Mouse (Mus musculus) right cerebral cortex, postnatal 10 days (tissue): ENCODE data around the gene Prdm15.

Experiments
- DNase-seq, 2 experiments: peaks; one replicate each; pipeline ENCODE4 v3.0.0; 2021; ENCODE audit warnings: low spot score in 2 of 2

Gene Prdm15

DNA sequence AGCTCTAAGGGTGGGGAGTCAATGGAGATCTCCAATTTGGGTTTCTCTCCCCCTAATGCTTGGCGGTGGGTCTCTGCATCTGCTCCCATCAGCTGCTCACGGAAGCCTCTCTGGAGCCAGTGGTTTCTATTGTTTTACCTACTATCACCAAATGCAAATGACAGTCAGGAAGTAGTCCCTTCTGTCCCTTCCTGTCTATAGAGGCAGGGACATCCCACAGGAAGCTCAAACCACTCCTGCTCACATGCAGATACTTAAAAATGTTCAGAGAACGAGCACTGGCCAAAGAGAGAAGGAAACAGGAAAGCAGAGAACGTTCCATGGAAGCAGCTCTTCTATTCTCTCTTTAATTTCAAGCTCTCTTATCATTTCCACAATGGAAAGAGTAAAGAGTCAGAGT lies 32.1 kb downstream of the Prdm15 start:
- DNase-seq = no peak

DNA sequence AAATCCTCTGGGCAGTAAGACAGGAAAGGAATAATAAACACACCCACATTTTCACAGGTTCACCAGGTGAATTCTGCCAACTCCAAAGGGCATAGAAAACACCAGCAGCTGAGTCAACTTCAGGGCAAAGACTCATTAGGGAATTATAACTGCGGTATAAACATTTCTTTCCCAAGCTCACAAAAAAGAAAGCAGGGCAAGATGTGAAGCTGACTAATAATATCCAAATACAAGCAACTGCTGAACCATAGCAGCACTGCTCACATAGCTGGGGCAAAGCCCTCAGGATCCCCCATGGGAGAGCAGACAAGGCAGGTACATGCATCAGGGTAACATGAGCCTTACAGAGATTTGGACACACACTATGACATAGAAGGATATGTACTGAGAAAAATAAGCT lies 34.2 kb downstream of the Prdm15 start:
- DNase-seq = no peak

DNA sequence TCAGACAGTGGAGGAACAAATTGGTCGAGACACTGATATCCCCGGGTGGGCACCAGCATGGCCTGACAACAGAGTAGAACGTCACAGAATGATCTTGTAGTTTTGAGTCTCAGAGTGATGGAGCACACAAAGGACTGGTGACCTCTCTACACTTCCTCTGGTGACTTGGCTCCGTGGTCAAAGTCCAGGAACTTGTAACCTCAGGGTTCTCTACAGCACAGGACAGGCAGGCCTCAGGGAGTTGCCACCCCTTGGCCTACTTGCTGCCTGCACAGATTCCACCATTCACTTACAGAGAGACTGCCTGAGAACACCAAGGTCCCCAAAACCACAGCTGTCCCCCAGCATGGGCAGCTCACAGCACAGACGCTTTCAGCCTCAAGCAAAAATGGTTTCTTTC lies 36.4 kb downstream of the Prdm15 start:
- DNase-seq = no peak

DNA sequence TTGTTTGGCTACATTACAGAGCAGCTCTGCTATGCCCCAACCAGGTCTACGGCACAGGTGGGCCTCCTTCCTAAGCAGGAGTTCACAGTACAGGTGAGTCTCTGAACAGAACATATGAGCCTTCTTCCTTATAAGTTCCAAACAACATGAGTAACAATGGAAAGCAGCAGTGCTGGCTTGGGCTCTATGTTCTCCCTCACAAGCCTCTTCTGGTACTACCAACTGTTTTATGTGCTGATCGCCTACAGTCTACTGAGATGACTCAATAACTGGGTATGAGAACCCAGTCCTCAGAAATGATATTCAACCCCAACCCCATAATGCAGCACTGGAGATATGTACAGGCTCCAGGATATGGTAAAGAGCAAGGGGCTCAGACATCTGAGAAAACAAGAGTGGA lies 37.6 kb downstream of the Prdm15 start:
- no peak for DNase-seq

DNA sequence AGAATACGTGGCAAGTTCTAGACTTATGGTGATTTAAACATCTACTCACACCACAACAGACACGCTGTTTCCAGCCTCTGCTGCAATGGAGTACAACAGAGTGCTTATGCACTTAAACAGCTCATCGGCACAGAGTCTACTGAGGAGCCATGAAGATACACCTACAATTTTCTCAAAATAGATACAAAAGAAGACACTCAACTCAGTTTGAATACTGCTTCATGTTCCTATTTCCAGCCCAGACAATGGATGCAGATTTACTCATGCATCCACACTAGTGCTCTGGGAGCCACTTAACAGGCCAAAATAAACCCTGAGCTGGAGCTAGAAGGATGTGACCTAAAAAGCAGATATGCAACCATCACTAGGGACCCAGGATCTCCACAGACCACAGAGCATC lies 42.8 kb downstream of the Prdm15 start:
- DNase-seq = no peak

DNA sequence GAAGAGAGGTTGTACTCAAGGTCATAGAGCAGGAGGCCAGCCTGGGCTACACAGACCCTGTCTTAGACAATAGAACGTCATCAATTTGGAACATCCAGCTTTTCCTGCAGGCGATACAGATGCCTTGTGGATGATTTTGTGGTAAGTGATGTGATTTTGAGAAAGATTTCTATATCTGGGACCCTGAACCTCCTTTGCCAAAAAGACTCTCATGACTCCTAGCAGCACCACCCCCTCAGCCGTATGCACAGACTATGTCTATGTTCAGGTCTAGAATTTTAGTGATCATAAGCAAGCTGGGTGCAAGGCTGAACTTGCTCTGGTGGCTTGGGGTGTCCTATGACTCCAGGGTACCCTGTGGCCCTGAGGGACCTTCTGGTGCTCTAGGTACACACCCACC lies 46.0 kb downstream of the Prdm15 start:
- no peak for DNase-seq

DNA sequence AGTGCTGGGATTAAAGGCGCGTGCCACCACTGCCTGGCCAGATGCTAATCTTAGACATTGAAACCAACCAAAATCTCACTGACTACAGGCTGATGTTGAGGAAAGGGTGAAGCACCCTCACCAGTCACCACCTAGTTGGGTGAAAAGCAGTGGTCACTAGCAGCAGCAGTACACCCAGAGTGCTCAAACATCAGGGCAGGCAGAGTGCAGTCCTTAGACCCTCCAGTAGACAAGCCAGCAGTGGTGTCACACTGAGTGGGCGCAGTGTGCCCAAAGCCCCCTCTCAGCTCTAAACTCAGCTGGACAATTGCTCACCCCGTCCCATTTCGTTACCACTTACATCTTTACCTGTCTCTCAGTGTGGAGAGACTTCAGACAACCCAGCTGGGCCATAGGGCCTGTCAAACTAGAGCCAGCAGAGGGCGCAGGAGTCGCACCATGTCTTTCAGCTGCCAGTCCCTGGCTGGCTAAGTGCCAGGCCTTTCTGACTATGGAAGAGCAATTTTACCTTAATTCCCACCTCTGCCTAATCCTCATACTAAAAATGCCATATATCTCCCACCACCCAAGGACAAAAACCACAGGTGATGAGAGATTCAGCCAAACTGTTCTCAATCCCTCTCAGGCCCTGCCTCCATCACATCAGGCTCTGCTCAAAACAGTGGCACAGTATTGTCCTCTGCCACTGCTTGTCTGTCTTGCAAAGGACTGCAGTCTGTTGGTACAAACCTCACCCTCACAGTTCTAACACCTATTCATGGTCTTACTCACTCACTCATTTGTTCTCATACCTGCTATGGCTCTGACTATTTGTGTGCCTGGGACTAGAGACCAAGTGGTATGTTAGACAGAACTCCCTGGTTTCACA lies 46.7 kb downstream of the Prdm15 start:
- DNase-seq = peak; percentile 89

DNA sequence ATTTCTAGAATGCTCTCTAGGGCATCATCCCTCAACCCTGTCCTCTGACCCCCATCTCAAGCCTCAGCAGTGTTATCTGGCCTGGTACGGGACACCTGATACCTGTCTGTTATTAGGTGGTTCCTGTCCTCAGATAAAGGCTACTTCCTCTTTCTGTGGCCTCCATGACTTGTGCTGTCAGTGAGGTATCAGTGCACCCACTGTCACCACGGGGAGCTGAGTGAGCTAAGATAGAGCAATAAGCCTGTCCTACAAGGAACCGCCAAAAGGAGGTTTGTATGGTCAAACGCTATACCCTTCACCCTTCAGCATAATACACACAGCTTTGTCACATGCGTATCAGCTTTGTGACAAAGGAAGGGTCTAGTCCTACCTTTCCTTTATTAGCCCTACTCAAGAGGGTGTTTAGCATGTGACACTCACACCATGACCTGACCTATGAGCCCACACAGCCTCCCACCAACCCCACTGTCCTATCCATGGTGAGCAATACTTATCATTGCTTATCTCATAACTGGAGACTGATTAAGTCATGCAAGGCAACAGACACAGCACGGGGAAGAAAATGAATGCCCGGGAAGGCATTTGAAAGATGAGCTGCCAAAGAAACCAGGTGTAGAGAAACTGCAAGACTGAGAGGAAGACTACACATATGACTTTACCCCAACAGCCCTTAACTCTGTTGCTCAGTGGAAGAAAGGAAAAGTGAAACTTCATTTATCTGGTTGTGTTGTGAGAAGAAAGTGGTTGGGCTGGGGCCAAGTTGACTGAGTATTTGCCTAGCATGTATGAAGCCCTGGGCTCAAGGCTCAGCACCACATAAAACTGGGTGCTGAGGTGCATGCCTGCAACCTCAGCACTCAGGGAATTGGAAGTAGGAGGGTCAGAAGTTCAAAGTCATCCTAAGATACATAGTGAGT lies 53.4 kb downstream of the Prdm15 start:
- no peak for DNase-seq

DNA sequence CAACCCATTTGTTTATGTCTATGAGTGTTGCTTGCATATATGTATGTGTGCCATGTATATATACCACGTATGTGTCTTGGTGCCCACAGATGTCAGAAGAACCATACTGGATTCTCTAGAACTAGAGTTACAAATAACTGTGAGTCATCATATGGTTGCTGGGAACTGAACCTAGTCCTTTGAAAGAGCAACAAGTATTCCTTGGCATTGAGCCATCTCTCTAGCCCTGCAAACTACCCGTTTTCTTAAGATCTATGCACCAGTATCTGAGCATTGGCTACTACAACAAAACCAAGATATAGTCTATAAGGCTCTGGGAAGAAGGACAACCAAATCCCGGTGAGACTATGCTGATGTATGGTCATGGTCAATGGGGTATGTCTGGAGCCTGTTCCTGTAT lies 54.4 kb downstream of the Prdm15 start:
- DNase-seq = no peak

DNA sequence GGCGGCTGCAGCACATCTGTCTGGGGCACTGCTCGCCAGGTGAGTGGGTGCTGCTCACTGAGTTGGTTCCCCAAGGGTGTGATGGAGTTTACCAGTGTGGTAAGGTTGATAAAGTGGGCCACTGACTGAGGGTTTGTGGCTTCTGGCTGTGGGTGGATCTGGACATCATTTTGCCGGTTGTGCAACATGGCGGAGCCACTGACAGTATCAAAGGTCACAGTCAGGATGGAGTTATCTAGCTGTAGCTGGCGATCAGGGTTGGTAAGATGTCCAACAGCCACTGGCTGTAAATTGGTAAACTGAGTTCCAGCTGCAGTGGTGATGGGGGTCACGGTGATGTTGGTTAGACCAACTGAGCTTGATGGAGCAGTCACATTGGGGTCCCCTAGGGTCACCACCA lies 57.4 kb downstream of the Prdm15 start:
- DNase-seq = no peak

DNA sequence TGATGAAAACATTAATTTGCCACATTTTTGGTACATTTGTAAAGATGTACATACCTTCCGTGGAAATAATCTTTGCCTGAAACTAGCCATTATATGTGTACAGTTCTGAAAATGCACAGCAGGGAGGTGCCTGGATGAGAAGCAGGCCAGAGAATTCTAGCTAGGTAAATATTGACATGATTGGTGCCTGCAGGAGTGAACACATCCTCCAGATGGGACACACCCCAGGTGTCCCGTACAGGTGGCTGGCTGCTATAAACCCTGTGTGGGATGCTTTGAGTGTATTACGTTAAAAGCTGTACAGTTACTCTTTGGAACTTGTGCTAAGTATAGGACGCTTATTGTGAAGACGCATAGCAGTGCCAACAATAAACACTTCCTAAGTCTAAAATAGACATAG lies 68.6 kb downstream of the Prdm15 start:
- DNase-seq = no peak

DNA sequence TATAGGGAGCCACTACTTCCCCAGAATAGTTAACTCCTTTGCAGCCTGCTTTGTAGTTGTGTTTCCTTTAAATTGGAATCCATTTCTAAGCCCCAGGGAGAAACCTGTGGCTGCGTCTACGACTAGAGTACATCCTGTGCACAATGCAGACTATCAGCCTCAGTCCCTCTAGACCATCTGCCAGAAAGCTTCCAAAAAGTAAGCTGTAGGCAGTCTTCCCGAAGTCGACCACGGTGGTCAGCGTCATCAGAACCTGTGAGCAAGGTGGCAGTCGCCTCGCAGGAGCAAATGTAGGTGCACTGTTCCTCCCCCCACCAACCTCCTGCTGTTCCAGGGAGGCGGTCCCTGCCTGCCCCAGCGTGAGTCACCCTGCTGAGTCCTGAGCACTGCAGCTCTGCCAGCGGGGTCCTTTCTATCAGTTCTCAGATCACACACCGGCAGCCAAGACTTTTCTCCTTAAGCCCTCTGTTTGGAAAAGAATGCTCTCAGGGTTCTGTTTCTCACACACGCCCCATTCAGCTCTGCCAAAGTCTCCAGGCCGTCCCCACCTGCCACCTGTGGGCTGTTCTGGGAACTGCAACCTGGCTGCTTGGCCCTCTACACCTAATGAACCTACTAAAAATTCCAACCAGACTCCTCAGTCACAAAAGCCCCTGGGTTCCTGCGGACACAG lies 73.2 kb downstream of the Prdm15 start:
- peak; percentile 69 to 86 for DNase-seq

DNA sequence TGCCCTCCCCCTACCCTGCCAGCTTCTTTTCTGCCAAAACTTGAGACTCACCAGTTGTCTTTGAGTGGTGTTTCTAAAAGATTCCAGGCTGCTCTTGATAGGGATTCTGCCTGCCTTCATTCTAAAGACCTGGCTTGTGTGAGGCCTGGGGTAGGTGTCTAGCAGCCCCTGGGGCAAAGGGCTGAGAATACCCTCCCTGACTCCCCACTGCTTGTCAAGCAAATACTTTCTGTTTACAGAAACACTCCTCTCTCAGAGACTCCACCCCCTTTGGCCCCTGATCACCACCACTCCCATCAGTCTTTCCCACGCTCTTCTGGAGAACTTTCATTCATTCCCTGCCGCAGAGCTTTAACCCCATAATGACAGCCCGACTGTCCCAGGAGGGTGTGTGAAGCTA lies 85.1 kb downstream of the Prdm15 start:
- DNase-seq = no peak

DNA sequence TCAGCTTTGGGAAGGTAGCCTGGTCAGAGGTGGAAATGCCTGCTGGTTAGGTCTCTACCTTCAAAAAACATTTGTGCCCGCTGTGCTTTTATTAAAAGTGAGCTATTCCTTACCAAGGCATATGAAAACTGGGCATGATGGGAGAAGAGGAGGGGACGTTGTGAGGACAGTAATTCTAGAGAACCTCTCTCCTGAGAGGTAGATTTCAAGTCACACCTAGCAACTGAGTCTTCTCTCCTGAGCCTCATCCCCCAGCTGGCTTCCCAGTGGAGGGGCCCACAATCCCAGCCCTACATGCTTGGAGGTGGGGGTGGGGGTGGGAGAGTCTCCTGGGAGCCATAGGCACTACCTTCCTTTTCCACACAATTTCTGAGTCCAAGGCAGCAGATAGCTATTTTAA lies 87.0 kb downstream of the Prdm15 start:
- DNase-seq = no peak

DNA sequence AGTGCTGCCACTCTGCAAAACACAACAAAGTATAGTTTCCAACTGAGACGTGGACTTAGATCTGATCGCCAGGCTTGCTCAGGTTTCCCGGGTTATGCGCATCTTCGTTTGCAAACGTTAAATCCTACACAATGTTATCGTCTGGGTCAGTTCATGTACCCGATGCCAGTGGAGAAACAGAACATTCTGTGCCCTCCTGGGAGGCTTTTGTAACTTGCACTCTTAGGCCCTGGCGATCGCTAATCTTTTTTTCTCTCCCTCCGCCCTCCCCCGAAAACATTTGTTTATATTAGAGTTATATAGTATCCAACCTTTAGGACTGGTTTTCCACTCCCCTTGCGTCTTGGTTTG lies 87.7 kb downstream of the Prdm15 start:
- DNase-seq = no peak

DNA sequence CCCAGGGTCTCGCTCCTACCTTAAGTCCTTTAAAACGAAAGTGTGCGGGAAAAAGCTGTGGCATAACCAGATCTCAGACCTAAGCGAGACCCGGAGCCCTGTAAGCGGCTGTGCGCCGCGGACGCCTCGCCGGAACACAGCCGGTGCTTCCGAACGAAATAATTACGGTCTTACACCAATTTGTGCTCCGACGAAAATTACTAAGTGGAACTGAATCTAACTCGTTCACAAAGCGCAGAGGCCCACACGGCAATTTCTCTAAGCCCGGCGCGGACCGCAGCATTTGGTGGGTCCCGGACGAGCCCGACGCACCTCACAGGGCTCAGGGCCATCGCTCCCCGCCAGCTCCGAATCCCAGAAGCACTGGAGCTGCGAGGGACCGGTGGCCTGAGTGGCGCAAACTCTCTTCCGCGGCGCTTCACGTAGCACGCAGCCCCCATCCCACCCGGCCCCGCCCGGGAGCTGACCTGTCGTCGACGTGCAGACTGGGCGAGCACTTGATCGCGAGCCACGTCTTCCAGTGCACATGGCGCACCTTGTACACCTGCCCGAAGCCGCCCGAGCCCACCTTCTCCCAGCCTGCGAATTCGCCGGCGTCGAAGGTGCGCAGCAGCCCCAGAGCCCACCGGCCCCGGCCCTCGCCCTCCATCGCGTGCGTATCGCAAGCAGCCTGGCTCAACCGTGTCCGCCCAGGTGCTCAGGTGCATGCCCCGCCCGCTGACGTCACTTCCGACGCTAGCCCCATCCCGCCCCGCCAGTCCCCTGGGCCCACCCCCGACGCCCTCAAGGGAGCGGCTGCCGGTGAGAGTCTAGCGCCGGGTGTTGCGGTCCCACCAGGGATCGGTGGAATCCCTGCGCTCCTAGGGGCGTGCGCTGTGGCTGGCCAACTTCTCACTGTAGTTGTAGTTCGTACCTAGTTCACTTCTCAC lies 88.3 kb downstream of the Prdm15 start, which contains the start of gene Ripk4:
Ripk4 (minus strand) TSS at position 727 of the 929 bp plus-strand sequence.
- DNase-seq = no peak

DNA sequence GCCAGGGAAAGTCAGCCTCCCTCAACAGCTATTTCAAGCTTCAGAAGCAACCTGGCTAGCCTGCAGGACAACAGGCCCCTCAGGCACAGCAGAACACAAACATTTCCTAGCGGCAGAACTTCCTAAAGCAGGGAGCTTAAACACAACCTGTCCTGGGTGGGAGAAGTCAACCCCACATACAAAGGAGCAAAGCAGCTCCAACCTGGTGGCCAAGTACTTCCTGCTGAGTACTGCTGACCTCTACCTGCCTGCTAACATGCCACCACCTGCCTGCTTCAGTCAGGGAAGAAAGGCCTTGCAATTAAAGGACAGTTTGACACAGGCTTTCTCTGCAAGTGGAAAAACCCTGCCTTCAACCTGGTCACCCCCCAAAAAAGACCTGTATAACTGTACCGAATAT lies 89.9 kb downstream of the Prdm15 start:
- no peak for DNase-seq

DNA sequence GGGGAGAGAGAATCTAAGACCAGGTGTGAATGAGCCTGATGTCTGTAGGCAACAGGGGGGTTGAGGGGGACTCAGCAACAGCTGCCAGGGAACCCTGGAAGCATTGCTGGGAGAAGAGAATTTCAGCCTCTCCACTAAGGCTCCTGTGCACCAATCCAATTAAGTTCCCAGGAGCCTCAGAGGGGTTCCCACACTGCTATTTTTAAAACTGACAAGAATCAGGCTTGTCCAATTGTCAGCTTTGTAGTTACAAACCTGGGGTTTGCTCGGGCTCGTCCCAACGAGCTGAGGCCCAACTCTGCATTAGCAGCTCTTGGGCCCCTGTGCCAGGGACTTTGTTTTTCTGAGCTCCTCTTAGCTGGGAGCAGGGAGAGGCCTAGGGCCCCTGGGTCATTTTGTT lies 92.0 kb downstream of the Prdm15 start:
- no peak for DNase-seq

DNA sequence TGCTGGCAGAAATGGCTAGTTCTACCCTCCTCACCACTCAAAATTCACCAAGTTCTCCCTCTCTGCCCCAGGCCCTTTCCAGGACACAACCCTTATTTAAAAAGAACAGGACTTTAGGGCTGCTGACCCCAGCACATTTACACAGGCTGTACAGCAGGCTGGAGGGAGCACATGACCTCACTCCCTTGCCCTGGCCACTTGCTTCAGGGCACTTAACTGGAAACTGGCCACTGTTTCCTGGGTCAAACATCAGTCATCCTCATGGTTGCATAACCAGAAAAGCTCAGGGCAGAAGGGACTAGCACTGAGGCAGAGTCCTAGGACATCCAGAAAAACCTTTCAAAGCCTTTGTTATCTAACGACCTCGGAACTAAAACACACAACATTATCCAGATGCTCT lies 93.4 kb downstream of the Prdm15 start:
- DNase-seq = no peak

DNA sequence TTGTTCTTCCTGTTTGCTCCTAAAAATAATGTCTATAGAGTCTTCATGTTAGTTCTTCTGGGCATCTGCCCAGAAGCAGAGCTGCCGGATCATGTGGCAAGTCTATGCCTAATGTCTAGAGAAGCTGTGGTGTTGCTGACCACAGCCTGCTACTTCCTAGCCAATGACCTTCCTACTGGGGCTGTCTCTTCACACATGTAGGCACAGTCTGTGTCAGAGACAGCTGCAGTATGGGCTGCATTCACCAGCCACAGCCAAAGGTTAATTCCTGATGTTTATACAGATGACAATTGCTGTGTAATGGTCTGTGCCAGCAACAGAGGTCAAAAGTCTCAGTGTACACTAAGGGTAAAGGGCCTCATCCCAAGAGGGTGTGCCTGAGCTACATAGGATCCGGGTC lies 95.2 kb downstream of the Prdm15 start:
- DNase-seq = no peak

DNA sequence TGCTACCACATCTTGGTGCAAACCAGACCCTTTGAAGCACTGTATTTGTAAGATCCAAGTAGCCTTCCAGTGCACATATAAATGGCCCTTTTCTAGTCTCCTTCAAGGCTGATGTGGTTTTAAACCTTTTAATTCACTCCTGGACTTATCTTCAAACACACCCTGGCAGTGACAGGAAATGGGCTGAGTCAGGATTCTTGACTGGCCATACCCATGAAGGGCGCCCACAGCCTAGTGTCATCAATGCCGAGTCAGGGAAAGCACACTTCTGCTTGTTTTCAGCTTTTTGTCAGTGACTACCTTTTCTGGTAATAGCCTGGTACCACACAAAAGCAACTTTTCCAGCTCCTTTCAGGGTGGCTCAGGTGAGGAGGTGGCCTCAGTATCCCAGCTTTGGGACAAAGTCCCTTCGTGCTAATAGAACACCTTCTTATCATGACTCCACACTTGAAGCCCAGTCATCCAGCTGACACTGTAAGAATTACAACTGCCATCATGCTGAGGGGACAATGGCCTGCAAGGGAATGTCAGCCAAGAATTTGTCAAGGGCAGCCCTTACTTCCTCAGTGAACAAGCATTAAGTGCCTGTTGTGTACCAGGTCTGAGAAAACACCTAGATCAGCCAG lies 99.2 kb downstream of the Prdm15 start:
- DNase-seq = no peak
